Mouse (Mus musculus): ENCODE measurements at regions not wholly inside any gene's neighbourhood (a gene's known extent, or its start where the extent isn't known, plus 50 kb on each side); places are given as distances from the start of the nearest gene placed in this dataset.
A peak's percentile ranks its signal among the peaks of the same experiment; 100 is the strongest.

DNA sequence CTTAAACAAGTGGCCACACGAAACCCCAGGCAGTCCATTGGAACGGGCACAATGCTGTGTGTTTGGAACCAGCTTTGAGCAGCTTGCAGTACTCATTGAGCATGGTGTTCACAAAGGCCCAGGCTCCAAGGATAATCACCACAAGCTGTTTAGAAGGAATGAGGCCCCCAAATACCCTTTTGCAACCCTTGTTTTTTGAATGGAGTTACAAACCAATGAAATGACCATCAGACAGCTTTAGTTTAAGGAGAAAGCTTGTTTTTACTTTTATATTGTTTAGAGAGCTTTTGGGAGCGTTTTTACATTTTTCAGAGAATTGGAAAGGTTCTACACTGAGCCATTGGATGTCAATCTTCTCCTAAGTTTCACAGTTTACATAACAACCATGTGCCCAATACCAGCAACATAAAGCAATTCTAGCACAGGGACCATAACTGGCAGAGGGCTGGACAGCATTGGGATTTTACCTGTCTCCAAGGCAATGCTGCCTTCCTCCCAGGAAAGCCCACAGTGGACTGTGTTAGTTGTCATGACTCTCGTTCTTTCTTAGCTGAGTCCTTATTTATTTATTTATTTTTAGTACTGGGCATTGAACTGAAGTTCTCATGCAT is 745.1 kb upstream of the Lrrc6 start:
- Histone ChIP-seq H3K9ac (ENCODE audit: insufficient read depth, low read depth) (no peak overlapping the region), H3K79me2 (replicated peaks; ENCODE audit: control insufficient read depth, extremely low read depth, insufficient read depth, poor library complexity, severe bottlenecking) (no peaks in the 10 kb centered on the region), H3K4me1 (ENCODE audit: control insufficient read depth in 1 of 2, insufficient read depth in 2 of 2) (no peaks in the 10 kb centered on the region), H3K4me3 (replicated peaks in 1 of 3; ENCODE audit: low read depth in 2 of 3, low read length in 2 of 3, poor library complexity in 1 of 3) (no peak overlapping the region), H3K36me3 (replicated peaks in 1 of 2; ENCODE audit: control insufficient read depth in 1 of 2, insufficient read depth in 1 of 2, low read length in 1 of 2) (no peaks in the 10 kb centered on the region), H3K27me3 (replicated peaks) (no peaks in the 10 kb centered on the region), H3K4me2 (ENCODE audit: insufficient read depth, low read depth, poor library complexity, severe bottlenecking) (no peak overlapping the region), H3K9me3 (replicated peaks; ENCODE audit: low read length) (no peaks in the 10 kb centered on the region), H3K27ac (ENCODE audit: insufficient read depth, low read depth) (no peak overlapping the region)
- no peak for TF ChIP-seq MXI1 (IDR thresholded peaks at IDR 0.05; ENCODE audit: low read depth, low read length)
- DNase-seq (ENCODE audit: extremely low read depth) = no peak
- dilution Hi-C loops (cut with MboI; ENCODE audit: extremely low pct_ligation_motif_present, extremely low pct_unique_long_range_greater_than_20kb, low sequenced_read_pairs) (no loop called here), in situ Hi-C loops (cut with MboI; ENCODE audit: low pct_ligation_motif_present, low pct_unique_long_range_greater_than_20kb, low sequenced_read_pairs) (no loop called here)

DNA sequence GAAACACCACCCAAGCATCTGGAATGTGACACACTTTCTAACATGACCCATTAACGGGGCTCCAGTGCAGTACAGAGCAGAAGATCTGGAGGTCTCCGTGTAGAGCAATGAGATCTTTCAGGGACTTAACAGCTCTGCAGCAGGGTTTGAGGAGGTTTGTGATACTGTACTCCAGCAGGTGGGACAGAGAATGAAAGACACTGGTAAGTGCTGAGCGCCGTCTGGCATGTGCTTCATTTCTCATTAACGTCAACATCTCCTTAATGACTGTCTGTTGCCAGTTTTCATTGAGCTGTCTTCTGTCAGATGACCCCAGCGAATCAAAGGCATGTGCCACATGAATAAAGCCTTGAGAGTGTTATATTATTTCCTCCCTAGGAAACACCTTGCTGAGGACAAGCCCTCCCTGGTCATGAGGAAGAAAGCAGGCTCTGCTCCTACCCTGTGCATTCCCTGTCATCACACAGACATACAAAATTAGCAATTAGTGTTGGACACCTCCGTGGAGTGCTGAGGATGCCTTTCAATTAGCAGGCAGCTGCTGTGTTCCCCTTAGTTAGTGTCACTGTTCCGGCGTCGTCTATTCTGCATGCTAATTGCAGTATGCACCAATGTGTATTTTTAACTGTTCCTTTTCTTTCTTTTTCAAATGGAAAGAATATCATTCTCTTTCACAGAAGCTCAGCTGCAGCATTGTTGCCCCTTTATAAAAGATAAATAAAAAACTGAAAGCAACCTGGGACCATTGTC is 744.4 kb upstream of the Lrrc6 start:
- H3K9ac ChIP-seq (ENCODE audit: insufficient read depth, low read depth) = no peak overlapping the region
- dilution Hi-C loops (cut with MboI; ENCODE audit: extremely low pct_ligation_motif_present, extremely low pct_unique_long_range_greater_than_20kb, low sequenced_read_pairs) = no loop called here
- H3K27ac ChIP-seq (ENCODE audit: insufficient read depth, low read depth) = no peak overlapping the region
- no peaks in the 10 kb centered on the region for H3K9me3 ChIP-seq (replicated peaks; ENCODE audit: low read length)
- TF ChIP-seq MEF2A (IDR thresholded peaks at IDR 0.05; ENCODE audit: borderline replicate concordance, low read depth, low read length) = no peak
- no peak for TF ChIP-seq HCFC1 (IDR thresholded peaks at IDR 0.05; ENCODE audit: low read depth, low read length)
- no peak for TF ChIP-seq SMC3 (IDR thresholded peaks at IDR 0.05; ENCODE audit: low read depth, low read length)
- TF ChIP-seq MAFK (IDR thresholded peaks at IDR 0.05; ENCODE audit: insufficient replicate concordance, low read length) = no peak
- TF ChIP-seq UBTF (IDR thresholded peaks at IDR 0.05; ENCODE audit: low read depth, low read length) = no peak
- TF ChIP-seq SIN3A (IDR thresholded peaks at IDR 0.05; ENCODE audit: low read length) = no peak
- no peak for TF ChIP-seq POLR2A (IDR thresholded peaks at IDR 0.05; ENCODE audit: low read depth, low read length)
- no peak for TF ChIP-seq PAX5 (IDR thresholded peaks at IDR 0.05; ENCODE audit: low read length)
- no peak overlapping the region for H3K4me3 ChIP-seq (replicated peaks in 1 of 3; ENCODE audit: low read depth in 2 of 3, low read length in 2 of 3, poor library complexity in 1 of 3)
- no peak for DNase-seq (ENCODE audit: extremely low read depth)
- H3K4me1 ChIP-seq (ENCODE audit: control insufficient read depth in 1 of 2, insufficient read depth in 2 of 2) = no peaks in the 10 kb centered on the region
- H3K79me2 ChIP-seq (replicated peaks; ENCODE audit: control insufficient read depth, extremely low read depth, insufficient read depth, poor library complexity, severe bottlenecking) = no peaks in the 10 kb centered on the region
- in situ Hi-C loops (cut with MboI; ENCODE audit: low pct_ligation_motif_present, low pct_unique_long_range_greater_than_20kb, low sequenced_read_pairs) = no loop called here
- H3K4me2 ChIP-seq (ENCODE audit: insufficient read depth, low read depth, poor library complexity, severe bottlenecking) = no peak overlapping the region
- H3K36me3 ChIP-seq (replicated peaks in 1 of 2; ENCODE audit: control insufficient read depth in 1 of 2, insufficient read depth in 1 of 2, low read length in 1 of 2) = no peaks in the 10 kb centered on the region
- no peaks in the 10 kb centered on the region for H3K27me3 ChIP-seq (replicated peaks)

DNA sequence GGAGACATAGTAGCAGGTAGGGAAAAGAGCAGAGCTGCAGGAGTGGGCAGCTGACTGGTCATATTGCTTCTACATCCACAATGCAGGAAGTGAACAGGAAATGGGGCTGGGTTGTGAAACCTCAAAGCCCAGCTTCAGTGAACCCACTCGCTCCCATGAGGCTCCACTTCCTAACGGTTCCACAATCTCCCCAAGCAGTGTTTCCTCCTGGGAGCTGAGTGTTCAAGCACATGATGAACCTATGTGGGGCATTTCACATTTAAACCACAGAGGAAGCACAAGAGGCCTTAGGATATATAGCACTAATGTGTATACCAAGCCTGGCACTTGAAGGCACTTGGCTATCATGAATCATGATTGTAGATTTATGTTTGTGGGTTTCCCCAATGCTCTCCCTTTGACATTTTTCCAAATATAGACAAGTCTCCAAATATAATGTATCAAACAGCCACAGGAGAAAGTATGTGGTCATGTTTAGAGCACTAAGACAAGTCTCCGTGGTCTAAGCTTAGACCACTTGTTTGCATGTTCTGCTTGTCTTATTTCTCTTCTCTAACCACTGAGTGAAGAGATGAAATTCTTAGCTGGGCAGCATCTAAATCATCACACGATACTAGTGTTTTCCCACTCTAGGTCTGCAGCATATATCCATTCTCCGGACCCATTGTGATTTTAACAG is 734.5 kb upstream of the Lrrc6 start:
- Histone ChIP-seq H3K36me3 (replicated peaks in 1 of 2; ENCODE audit: control insufficient read depth in 1 of 2, insufficient read depth in 1 of 2, low read length in 1 of 2) (no peaks in the 10 kb centered on the region), H3K9ac (ENCODE audit: insufficient read depth, low read depth) (no peak overlapping the region), H3K79me2 (replicated peaks; ENCODE audit: control insufficient read depth, extremely low read depth, insufficient read depth, poor library complexity, severe bottlenecking) (no peaks in the 10 kb centered on the region), H3K27me3 (replicated peaks) (peaks cover 4% of the 10 kb centered on the region), H3K4me1 (ENCODE audit: control insufficient read depth in 1 of 2, insufficient read depth in 2 of 2) (peaks cover 0 to 11% of the 10 kb centered on the region in 2 experiments; a peak in 3 of 4 replicates), H3K4me3 (replicated peaks in 1 of 3; ENCODE audit: low read depth in 2 of 3, low read length in 2 of 3, poor library complexity in 1 of 3) (no peak overlapping the region), H3K27ac (ENCODE audit: insufficient read depth, low read depth) (no peak overlapping the region), H3K4me2 (ENCODE audit: insufficient read depth, low read depth, poor library complexity, severe bottlenecking) (no peak overlapping the region), H3K9me3 (replicated peaks; ENCODE audit: low read length) (no peaks in the 10 kb centered on the region)
- TF ChIP-seq RCOR1 (conservative IDR thresholded peaks at IDR 0.05; ENCODE audit: low read depth, low read length) (no peak), BHLHE40 (IDR thresholded peaks at IDR 0.05; ENCODE audit: low read depth, low read length) (0 out of 2 replicates have a peak, but pooled peaks have one; percentile 5), E2F4 (IDR thresholded peaks at IDR 0.05; ENCODE audit: insufficient replicate concordance, low read depth, low read length) (no peak), IRF4 (IDR thresholded peaks at IDR 0.05; ENCODE audit: low read depth, low read length) (no peak), UBTF (IDR thresholded peaks at IDR 0.05; ENCODE audit: low read depth, low read length) (no peak), ELF1 (IDR thresholded peaks at IDR 0.05; ENCODE audit: low read depth, low read length) (no peak), CHD1 (IDR thresholded peaks at IDR 0.05; ENCODE audit: low read depth, low read length) (no peak), USF1 (IDR thresholded peaks at IDR 0.05; ENCODE audit: low read depth, low read length) (no peak), MAFK (IDR thresholded peaks at IDR 0.05; ENCODE audit: insufficient replicate concordance, low read length) (no peak)
- in situ Hi-C loops (cut with MboI; ENCODE audit: low pct_ligation_motif_present, low pct_unique_long_range_greater_than_20kb, low sequenced_read_pairs) = no loop called here
- peak; percentile 26 for DNase-seq (ENCODE audit: extremely low read depth)
- dilution Hi-C loops (cut with MboI; ENCODE audit: extremely low pct_ligation_motif_present, extremely low pct_unique_long_range_greater_than_20kb, low sequenced_read_pairs) = no loop called here

Data from CH12.LX (cell line).